Mouse (Mus musculus) heart, adult 11 months (tissue): ENCODE results near the gene Shtn1.

Experiments used
- DNase-seq: peaks from one replicate; pipeline ENCODE4 v3.0.0; 2022

The Shtn1 gene

DNA sequence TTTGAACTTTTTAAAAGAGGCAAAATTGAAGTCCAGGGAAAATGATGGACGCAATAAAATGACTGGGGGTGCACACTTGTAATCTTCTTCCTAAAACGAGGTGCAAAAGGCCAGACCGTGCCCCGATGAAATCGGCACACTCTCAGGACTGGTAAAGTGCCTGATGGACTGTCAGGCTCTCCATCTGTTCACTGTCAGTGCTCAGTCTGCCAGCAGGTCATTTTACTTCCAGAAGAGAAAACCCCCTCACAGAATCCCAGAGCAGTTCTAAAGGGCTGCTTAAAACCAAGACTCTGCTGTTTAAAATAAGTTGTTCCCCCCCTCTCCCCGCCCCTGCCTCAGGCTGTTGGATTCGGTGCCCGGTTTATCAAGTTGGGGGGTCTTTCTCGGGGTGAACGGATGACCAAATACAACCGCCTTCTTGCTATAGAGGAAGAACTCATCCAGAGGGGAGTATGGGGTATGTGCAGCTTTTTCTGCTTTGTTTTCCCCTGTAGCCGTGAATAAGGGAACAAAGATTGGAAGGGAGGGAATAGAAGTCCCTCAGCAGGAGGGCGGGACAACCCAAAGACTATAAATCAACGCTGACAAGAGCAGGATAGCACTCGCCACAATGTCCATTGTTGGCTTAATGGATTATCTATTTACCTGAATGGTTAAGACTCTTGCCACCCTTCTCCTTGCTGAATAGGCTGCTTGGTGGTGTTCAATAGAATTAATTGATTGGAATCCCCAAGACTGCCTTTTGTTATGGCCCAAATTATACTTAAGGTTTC is 107.0 kb downstream of the Shtn1 start:
- no peak for DNase-seq

GRCm38 (mm10) chr19:58963011-58963410 is 112.9 kb downstream of the Shtn1 start:
- DNase-seq = no peak

DNA sequence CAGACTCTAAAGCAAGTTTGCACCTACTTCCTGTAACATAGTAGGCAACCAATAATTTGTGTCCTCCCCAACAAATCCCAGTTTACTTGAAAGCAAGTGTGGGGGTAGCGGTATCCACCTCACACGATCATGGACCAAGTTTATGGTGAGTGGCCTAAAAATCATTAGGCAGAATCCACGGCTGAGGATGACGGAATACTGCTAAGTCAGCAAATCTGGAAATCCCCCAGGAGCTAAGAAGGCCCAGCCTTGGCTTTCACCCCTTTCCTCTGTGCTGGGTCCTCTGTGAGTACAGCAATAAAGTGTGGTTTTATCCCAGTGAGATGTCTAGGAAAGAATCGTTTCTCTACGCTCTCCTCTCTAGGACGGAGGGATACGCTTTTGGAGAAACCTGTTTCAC is 121.1 kb downstream of the Shtn1 start:
- DNase-seq = no peak

GRCm38 (mm10) chr19:58952236-58952635 is 123.7 kb downstream of the Shtn1 start:
- no peak for DNase-seq

DNA sequence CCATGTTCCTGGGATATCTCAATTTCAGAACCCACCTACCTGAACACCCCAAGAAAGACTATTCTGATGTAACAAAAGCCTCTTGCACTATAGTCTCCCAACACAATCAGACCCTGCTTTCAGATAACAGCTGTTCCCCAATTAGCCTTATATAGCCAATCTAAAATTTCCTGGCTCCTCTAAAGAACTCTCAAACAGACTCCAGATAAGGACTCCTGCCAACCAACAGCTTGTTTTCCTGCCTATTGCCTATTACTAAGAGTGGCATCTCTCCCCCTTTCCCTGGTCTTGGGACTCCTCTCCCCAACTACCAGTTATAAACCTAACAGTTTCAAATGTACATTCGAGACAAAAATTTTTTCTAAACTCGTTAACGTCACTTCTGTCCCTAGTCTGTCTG is 124.4 kb downstream of the Shtn1 start:
- no peak for DNase-seq

- DNase-seq = no peak
Observed at GRCm38 (mm10) chr19:58945959-58946358, 129.9 kb downstream of the Shtn1 start.

DNA sequence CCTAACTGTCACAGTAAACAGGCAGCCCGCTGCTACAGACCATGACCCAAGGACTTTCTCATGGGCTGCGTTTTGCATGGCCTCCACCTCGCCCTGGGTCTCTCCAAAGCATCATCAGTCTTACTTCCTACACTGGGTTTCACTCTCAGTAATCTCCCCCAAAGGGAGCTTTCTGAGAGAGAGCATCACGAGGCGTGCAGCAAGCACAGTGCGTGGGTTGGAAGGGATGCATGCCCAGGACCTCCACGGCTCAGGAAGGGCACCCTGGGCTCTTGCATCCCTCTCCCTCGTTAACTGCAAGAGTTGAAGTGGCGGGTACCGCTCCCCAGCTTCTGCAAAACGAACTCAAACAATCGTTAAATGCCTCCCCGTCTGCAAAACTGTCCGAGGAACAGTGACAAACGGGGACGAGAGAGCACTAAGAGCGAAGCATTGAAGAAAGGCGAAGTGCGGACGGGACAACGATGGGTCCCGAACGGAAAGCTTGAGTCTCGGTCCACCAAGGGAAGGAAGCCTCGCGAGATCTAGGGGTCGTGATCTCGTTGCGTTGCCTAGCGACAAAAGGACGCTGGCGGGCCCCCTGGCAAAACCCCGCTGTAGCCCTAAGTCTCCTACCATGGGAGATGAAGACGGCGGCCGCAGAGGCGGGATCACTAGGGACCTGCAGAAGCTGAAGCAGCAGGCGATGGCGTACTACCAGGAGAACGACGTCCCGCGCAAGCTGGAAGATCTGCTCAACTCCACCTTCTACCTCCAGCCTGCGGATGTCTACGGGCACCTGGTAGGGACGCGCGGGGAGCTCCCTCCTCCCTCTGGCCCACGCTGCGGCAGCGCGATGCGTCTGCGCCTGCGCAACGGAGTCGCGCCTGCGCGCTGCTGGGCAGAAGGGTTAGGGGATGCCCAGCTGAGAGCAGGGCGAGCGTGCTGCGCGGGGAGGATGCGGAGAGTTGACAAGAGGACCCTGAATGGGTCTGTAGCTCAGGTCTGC is 132.8 kb downstream of the Shtn1 start, which contains the start of the genes Eno4 and Hspa12a:
Gene Eno4, plus strand, starts transcription at position 585 of the 988 bp plus-strand sequence.
Gene Hspa12a, minus strand, starts transcription at position 814 of the 988 bp plus-strand sequence.
- DNase-seq = peak; percentile 100

- no peak for DNase-seq
Observed at GRCm38 (mm10) chr19:58933062-58933461, 142.8 kb downstream of the Shtn1 start.

- DNase-seq = no peak
Observed at GRCm38 (mm10) chr19:58931081-58931800, 144.7 kb downstream of the Shtn1 start.
